Mouse (Mus musculus) left cerebral cortex, adult 11 months (tissue): Measurements from ENCODE around the gene Hnrnpul1.

Experiments
- DNase-seq: peaks from one replicate; pipeline ENCODE4 v3.0.0; 2022; ENCODE audit warnings: low spot score

Hnrnpul1 gene

GRCm38 (mm10) chr7:25689603-25690021, 64.9 kb downstream of the Hnrnpul1 start:
- no peak for DNase-seq

- DNase-seq = no peak
Measured at GRCm38 (mm10) chr7:25688810-25689586, 65.6 kb downstream of the Hnrnpul1 start.

- DNase-seq = no peak
Measured at GRCm38 (mm10) chr7:25687811-25688401, 66.7 kb downstream of the Hnrnpul1 start.

- no peak for DNase-seq
Measured at GRCm38 (mm10) chr7:25686680-25687531, 67.7 kb downstream of the Hnrnpul1 start, which contains the start of gene Tgfb1. TSS of gene Tgfb1 (plus strand) at chr7:25687002.

- no peak for DNase-seq
Measured at GRCm38 (mm10) chr7:25685926-25686470, 68.6 kb downstream of the Hnrnpul1 start.

- DNase-seq = no peak
Measured at GRCm38 (mm10) chr7:25684659-25685058, 69.9 kb downstream of the Hnrnpul1 start.

GRCm38 (mm10) chr7:25683474-25684180, 70.9 kb downstream of the Hnrnpul1 start:
- DNase-seq = no peak

- no peak for DNase-seq
Measured at GRCm38 (mm10) chr7:25681341-25682231, 73.0 kb downstream of the Hnrnpul1 start.

- peak; percentile 92 for DNase-seq
Measured at GRCm38 (mm10) chr7:25680514-25681258, 73.9 kb downstream of the Hnrnpul1 start, which contains the start of gene B9d2. TSS of gene B9d2 (plus strand) at chr7:25680780.

GRCm38 (mm10) chr7:25679971-25680370, 74.6 kb downstream of the Hnrnpul1 start:
- no peak for DNase-seq

- no peak for DNase-seq
Measured at GRCm38 (mm10) chr7:25677013-25677412, 77.5 kb downstream of the Hnrnpul1 start.

- peak; percentile 79 for DNase-seq
Measured at GRCm38 (mm10) chr7:25676085-25676781, 78.3 kb downstream of the Hnrnpul1 start.

GRCm38 (mm10) chr7:25675405-25675804, 79.2 kb downstream of the Hnrnpul1 start:
- DNase-seq = no peak

- DNase-seq = no peak
Measured at GRCm38 (mm10) chr7:25674719-25675300, 79.7 kb downstream of the Hnrnpul1 start, which contains the start of gene Tmem91. TSS of gene Tmem91 (minus strand) at chr7:25675166.

GRCm38 (mm10) chr7:25674297-25674696, 80.3 kb downstream of the Hnrnpul1 start:
- DNase-seq = no peak

- no peak for DNase-seq
Measured at GRCm38 (mm10) chr7:25672442-25672841, 82.1 kb downstream of the Hnrnpul1 start.

GRCm38 (mm10) chr7:25671686-25672085, 82.9 kb downstream of the Hnrnpul1 start:
- no peak for DNase-seq
